Mouse (Mus musculus): ENCODE results near the gene Ccdc97.

The Ccdc97 gene

DNA sequence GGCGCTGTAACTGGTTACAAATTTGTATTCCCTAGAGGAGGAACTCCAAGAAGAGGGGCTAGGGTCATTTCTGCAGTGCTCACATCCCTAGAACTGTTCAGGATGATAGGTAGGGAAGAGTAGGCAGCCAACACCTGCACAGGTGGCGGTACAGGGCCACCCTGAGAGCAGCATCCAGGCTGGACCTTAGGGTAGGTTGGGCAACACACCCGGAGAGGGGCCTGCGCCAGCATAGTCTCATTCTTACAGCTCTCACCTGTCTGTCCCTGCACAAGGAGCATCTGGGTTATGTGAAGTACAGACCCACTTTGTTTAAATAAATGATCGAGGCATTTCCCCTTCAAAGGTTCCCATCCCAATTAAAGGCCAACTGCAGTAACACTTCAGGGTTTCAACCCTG is 1.9 kb upstream of the Ccdc97 start:
- DNase-seq (ENCODE audit: low read depth, low spot score), result no peak

DNA sequence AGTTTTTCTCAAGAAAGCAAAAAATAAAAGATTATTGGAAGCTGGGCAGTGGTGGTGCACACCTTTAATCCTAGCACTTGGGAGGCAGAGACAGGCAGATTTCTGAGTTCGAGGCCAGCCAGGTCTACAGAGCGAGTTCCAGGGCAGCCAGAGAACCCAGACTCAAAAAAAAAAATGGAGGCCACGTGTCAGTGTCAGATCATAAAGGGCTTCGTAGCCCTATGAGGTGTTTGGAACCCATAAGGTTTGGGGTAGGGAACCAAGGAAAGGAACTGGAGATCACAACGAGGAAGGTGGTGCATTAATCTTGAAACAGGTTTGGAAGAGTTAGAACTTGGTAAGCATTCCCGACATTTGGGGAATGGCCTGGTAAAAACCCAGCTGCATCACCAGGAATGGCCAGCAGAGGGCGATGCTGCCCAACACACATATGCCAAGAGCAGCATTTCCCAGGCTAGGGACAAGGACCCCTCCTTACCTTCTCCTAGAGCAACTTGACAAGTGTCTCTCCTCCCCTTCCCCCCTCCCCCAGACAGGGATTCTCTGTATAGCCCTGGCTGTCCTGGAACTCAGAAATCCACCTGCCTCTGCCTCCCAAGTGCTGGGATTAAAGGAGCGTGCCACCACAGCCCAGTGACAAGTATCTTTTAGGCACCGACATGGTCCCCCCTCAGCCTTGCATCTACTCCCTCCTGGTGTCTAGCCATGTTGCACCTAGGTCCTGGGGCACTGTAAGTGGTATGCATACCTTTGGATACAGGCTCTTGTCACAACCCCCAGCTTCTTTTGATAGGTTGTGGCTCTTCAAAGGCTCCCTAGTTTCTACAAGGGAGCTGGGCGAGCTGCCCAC is 1.1 kb upstream of the Ccdc97 start:
- DNase-seq (ENCODE audit: low read depth, low spot score), result peak; percentile 65

DNA sequence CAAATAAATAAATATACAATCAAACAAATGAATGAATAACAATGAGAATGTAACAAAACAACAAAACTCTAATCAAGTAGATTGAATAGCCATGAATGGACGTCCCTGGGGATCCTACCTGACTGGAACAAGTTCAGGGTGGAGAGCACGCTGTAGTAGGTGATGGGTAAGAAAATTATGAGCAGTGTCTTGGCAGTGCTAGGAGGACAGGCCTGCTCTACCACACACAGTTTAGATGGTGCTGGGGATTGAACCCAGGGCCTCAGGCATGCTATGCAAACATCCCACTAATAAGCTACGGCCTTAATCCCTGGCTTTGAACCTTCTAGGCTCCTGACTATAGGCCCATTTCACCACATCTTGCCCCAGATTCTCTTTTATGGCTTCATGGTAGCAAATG is 1.4 kb downstream of the Ccdc97 start:
- DNase-seq (ENCODE audit: low read depth, low spot score), result no peak

DNA sequence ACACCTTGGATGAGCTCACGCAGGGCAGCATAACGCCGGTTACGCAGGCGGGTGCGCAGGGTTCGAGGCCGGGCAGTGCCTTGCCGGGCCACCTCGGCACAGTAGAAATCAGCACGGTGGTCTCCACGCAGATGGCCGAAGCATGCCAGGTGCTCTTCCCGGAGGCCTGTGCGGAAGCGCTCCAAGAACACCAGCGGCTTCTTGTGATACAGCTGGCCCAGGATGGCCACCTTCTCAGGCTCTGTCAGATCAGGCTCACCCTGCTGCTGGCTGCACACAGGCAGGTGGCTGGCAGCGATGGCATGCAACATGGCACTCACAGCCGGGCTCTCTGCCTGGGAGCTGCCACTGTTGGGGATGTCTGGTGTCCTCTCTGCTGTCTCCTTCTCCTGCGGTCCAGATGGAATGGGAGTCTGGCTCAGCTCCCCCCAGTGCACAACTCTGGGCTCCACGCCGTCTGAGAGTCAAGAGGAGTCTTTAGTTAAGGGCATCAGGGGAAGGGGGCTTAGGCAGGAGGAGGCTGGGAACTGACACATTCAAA is 3.1 kb downstream of the Ccdc97 start:
- no peak for DNase-seq (ENCODE audit: low read depth, low spot score)

DNA sequence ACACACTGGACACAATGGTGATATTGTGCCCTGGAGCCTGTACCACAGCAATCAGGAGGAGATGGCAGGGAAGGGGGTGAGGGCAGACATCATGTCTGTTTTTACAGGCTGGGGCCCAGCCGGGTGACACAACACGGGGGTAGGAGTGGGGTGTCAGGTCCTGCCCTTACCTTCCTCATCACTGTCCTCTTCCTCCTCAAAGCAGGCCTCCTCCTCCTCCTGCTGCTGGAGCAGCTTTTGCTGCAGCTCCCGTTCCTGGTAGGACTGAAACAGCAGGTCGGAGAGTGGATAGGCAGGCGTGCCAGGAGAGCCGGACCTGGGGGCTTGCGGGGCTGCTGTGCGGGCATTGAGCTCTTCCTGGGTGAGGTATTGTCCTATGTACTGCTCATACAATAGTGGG is 4.3 kb downstream of the Ccdc97 start:
- no peak for DNase-seq (ENCODE audit: low read depth, low spot score)

DNA sequence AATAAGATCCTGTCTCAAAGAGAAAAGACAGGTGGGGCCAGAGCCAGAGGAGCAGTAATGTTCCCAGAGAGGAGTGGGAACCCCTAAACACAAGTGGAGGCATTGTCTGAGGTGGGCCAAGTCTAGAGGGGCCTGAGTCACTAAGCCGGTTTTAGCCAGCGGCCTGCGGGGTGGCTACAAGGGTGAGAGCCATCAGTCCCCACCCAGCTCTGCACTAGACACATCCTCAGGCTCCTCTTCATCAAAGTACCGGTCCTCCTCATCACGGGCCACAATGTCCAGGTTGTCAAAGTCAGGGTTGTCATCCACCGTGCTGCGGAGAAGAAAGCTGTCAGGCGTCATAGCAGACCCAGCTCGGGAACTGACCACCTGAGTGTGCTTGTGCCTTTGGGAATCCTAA is 6.1 kb downstream of the Ccdc97 start:
- no peak for DNase-seq (ENCODE audit: low read depth, low spot score)

DNA sequence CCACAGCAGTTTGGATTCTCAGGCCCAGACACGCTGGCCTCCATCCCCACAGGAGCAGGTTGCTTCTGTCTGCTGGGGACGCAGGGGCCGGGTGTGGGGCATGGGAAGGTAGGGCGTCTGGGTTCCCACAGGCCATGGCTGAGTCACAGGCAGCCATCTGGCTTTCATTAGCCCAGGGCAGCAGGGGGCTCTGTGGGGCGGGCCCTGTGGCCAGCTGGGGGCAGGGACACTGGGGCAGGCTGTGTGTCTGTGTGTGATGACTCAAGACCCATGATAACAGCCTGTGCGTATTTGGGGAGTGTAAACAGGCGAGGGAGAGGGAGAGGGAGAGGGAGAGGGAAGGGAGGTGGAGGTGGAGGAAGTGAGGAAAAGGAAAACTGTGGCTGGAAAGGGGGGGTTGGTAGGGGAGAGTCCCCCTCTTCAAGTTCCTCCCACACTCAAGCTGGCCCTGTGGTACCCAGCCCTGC is 7.1 kb downstream of the Ccdc97 start:
- no peak for DNase-seq (ENCODE audit: low read depth, low spot score)

DNA sequence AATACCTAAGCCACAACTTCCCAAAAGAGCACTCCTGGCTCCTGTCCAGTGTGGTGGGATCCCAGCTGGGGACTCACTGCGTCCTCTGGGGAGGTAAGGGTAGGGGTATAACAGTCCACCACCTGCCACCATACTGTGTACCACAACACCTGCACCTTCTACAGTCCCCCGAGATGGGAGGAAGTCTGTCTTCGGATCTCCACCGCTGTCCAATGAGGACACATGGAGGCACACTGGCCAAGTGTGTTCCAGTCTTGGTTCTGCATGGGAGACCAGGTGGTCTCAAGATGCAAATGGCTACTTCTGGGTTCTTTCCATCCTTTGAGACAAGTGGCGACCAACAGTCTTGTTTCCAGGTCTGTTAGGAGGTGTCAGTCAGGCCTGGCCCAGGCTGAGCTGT is 7.7 kb downstream of the Ccdc97 start:
- DNase-seq (ENCODE audit: low read depth, low spot score), result no peak

DNA sequence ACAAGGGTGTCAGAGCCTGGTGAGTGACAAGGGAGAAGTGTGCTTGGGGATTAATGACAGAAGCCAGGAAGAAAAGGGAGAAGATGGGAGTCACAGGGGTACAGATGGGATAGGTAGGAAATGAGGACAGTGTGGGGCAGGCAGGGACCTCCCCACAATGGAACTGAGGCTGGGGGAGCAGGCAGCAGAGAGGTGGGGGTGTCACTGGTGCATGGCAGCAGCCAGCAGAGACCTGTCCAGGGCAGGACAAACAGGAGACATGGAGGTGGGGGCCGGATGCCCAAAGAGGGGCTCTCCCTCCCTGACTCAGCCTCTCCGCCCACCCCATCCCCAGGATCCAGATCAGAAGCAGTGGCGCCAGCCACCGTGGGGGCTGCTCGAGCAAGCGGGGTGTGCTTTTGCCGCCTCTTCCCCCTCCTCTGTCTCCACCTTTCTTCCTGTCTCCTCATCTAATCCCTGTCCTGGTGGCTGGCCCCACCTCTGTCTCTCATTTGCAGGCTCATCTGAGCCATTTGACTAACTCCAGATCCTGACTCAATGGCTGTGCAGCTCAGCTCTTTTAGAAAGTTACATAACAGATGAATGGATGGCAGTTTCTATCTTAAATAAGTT is 8.3 kb downstream of the Ccdc97 start:
- DNase-seq (ENCODE audit: low read depth, low spot score), result no peak

DNA sequence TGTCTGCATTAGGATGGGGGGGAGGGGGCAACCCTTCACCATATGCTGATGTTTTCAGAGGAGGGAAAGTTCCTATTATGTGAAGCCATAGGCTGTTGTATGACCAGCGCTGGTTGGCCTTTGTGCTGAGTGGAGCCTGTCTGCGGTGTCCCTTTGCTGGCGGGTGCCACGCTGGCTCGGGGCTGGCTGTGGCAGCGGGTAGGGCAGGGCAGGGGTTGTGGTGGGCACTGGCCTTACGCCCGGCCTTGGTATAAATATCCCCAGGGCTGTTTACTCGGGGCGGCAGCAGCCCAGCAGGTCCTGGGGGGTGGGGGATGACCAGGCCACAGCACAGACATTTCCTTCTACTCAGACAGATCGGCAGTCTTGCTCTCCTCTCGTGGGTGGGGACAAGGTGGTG is 8.9 kb downstream of the Ccdc97 start:
- no peak for DNase-seq (ENCODE audit: low read depth, low spot score)

DNA sequence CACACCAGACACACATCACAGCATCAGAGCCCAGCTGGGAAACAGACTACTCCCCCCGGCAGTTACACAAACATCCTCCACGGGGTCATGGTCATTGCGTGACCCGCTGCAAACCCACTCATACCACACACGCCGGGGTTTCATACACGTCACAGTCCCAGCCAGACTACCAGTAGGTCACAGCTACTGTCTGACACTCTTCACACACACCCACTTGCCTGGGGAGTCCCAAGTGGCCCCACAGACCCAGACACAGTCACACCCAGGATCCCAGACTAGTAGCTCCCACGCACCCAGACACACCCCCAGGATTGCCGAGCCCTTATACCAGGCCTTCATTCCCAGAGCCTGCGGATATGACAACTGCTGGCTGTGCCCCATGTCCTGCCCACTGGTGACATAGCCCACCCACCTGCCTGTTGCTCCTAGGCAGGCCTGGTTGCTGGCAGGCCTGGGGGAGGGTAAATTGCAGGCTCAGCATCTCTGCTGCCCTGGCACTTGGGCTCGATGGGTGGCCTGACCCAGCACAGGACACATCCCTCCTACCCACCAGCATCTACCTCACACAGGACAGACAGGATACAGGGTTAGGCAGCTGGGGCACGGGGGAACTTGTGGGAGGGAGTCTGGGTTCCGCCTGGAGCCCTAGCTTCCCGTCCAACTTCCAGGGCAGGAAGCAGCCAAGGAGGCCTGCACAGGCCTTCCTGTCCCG is 11.2 kb downstream of the Ccdc97 start:
- DNase-seq (ENCODE audit: low read depth, low spot score), result no peak

DNA sequence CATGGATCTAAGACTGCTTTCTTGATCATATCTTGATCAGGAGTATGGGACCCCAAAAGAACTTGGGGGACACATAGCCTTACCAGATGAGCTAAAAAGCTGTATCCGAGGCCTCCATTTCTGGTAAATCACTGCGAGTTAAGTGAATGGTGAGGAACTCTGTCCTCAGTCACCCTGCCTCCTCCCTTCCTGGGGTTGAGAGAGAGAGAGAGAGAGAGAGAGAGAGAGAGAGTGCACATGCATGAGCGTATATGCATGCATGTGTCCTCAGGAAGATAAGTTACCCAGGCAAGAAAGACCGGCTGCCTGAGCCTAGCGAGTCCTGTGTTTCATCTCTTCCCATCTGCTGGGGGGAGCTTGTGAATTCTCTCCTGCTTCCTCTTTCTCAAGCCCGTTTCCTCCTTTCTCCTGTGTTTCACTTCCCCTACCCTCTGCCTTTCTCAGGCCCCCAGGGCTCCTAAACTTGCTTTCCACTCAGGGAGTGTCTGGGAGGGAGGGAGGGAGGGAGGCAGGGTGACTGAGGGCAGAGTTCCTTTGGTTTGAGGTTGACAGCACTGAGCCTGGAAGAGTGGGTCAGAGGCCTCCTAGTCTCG is 12.2 kb downstream of the Ccdc97 start:
- DNase-seq (ENCODE audit: low read depth, low spot score), result no peak

DNA sequence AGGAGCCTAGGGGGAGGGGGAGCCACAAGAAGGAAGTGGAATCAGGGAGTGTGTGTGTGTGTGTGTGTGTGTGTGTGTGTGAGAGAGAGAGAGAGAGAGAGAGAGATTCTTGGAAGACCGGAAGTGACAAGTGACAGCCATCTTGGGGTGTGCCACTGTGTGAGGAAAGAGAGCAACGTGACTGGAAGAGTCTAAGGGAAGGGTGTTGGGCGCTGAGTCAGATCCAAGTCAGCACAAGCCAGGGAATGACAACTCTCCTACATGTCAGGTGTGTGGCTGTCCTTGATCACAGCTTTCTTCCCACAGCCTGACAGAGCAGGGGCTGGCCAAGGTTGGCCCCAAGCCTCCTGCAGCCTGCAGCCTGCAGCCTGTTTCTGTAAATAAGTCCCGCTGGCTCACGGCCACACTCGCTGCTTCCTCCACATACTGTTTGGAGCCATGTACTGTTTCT is 13.1 kb downstream of the Ccdc97 start:
- no peak for DNase-seq (ENCODE audit: low read depth, low spot score)

DNA sequence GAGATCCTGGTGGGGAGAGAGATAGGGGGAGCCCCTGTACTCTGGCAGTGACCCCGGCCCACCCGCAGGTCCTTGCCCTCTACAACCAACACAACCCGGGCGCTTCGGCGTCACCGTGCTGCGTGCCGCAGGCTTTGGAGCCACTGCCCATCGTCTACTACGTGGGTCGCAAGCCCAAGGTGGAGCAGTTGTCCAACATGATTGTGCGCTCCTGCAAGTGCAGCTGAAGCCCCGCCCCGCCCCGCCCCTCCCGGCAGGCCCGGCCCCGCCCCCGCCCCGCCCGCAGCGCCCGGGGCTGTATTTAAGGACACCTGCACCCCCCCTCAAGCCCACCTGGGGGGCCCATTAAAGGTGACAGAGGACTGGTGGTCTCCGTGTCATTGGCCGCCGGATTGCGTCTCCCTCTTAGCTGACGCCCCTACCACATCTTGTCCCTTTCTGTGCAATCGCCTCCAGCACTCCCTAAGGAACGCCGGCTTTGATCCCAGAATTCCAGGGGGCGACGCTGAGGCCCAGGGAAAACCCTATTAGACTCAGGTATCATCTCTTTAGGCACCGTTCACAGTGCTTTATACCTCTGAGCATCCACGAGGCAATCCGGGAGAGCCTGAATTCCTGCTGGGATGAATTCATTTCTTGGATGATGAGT is 14.0 kb downstream of the Ccdc97 start:
- DNase-seq (ENCODE audit: low read depth, low spot score), result no peak

DNA sequence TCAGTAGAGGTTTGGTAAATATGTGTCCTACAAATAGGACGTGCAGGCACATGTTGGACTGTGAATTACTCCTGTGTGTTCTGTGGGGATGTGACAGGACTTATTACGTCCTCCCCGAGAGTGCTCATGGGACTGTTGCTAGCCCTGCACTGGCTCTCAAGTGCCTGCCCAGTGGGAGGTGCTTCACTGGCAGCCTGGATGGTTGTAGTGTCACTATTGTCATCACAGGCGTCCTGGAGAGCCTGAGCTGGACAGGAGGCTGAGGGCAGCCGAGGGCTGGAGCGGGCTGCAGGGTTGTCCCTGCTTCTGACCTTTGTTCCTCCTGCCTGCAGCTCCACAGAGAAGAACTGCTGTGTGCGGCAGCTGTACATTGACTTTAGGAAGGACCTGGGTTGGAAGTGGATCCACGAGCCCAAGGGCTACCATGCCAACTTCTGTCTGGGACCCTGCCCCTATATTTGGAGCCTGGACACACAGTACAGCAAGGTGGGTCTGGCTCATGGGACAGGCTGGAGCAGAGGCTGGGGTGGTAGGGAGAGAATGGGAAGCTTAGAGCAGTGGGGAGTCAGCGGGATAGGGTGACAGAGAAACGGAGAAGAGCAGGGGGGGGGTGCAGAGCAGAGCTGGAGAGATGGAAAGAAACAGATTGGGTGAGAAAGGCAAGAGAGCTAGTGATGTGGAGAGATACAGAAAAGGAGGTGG is 14.9 kb downstream of the Ccdc97 start:
- no peak for DNase-seq (ENCODE audit: low read depth, low spot score)

DNA sequence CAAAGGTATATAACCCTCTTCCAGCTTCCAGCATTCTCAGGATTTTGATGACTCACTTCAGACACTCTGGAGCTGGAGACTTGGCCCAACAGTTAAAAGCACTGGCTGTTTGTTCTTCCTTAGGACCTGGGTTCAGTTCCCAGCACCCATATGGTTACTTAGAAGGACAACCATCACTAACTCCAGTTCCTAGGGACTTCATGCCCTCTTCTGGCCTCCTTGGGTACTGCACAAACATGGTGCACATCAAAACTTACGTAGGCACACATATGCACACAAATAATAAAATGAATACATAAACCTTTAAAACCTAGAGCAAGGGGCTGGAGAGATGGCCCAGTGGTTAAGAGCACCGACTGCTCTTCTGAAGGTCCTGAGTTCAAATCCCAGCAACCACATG is 16.5 kb downstream of the Ccdc97 start:
- DNase-seq (ENCODE audit: low read depth, low spot score), result no peak

DNA sequence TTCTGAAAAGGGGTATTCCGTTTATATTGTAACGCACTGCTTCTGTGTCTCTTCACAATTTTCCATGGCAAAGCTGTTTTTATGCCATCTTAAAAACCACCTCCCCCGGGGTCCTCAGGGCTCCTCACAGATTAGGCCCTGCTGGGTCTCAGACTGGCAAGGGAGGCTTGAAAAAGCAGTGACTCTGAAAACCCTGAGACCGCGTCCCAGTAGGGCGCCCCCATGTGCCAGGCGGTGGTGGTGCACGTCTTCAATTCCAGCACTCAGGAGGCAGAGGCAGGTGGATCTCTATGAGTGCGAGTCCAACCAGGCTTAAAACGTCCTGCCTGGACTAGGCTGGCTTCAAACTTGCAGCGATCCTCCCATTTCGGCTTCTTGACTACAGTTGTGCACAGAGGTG is 18.2 kb downstream of the Ccdc97 start:
- no peak for DNase-seq (ENCODE audit: low read depth, low spot score)

DNA sequence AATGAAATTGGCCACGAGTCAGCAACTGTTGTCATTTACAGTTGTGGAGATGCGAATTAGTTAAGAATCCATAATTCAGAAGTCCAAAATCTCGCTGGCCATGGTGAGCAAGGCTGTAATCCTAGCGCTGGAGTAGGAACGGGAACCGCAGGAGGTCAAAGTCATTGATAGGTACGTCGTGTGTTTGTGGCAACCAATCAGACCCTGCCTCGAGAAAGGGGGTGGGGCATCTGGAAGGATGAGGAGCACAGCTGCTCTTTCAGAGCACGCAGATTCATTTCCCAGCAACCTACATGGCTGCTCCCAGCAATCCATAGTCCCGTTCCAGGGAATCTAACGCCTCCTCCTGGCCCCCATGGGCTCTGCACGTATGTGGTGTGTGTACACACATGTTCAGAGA is 19.0 kb downstream of the Ccdc97 start:
- no peak for DNase-seq (ENCODE audit: low read depth, low spot score)

DNA sequence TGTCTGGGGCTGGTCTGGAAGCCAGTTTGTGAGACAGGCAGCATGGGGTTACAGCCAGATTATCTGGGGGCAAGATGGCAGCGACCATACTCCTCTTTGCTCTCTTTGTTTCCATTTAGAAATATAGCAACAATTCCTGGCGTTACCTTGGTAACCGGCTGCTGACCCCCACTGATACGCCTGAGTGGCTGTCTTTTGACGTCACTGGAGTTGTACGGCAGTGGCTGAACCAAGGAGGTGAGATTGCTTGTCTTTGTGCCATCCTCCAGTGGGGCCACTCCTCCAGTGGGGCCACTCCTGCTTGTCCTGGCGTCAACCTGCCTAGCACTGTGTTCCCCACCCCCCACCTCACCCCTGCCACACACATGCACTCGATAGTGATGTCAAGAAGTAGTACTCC is 24.8 kb downstream of the Ccdc97 start:
- no peak for DNase-seq (ENCODE audit: low read depth, low spot score)

DNA sequence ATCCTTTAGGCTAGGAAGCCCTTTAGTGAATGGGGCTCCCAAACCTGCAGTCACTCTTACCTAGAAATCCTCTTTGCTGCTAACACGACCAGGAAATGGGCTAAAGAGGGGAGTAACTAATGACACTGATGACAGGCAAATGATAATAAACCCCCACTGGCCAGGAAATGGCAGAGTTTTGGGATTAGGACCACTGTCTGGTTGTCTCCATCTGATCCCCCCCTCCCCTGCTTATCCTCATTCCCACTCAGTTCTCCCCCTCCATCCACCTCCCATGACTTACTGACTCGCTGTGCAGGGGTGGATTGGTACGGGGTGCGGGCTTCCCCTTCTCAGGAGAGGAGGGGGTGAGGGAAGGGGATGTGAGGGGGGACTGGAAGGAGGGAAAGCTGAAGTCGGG is 28.8 kb downstream of the Ccdc97 start:
- DNase-seq (ENCODE audit: low read depth, low spot score), result no peak

DNA sequence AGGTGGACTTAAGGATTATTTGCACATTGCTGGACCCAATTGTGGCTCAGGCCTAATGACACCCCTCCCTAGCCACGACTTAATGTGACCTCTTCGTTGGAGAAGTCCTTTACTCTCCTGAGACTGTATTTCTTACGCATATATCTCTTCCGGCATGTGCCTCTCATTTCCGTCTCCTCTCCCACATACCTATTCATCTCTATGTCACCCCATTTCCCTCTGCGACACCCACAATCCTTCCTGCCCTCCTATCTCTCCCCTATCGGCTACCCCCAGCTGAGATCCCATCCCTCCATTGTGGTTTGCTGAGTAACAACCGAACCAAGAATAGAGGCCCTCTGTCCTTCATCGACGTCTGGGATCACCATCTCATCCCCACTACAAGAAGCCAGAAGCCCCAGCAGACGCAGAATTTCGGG is 29.3 kb downstream of the Ccdc97 start:
- no peak for DNase-seq (ENCODE audit: low read depth, low spot score)

Measured in c-Kit-negative CD71-positive TER-119-positive erythroid progenitor cells, embryonic 14.5 days (primary cell).